ENCODE assay signal across 31 mouse cellular contexts in the genomic region with DNA sequence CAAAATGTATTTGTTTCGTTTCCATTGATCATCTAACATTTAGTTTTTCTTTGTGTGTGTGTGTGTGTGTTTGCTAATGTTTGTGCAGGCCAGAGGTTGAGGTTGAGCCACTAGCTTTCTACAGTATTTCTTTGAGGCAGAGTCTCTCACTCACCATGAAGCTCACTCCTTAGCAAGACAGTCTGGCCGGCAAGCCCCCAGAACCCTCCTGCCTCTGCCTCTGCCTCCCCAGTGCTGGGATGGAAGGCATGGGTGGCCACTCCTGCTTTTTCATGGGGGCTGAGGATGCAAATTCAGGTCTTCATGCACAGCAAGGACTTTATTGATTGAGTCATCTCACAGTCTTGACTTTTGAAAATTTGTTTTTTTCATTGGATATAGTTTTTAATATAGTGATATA.
"Had no signal": no experiment of that assay in that cellular context is flagged by ENCODE, and none has a peak within 500 bp of the region (broad histone marks: within the 10 kb centered on the region; RNA-seq: fewer than 3 reads in every experiment).

No protein-coding gene starts in this region.

- ATAC-seq: liver, embryonic 12.5 days; liver, postnatal 0 days; lung, postnatal 0 days; midbrain, embryonic 13.5 days; midbrain, embryonic 16.5 days had no signal

- H3K4me1 ChIP-seq: liver, embryonic 12.5 days; liver, embryonic 13.5 days; liver, embryonic 15.5 days; midbrain, embryonic 10.5 days; midbrain, embryonic 12.5 days; midbrain, embryonic 13.5 days; neural tube, embryonic 12.5 days had no signal

- H3K36me3 ChIP-seq: limb, embryonic 10.5 days; limb, embryonic 12.5 days; limb, embryonic 13.5 days; limb, embryonic 15.5 days; liver, embryonic 12.5 days; liver, embryonic 13.5 days; liver, embryonic 15.5 days; lung, embryonic 15.5 days; midbrain, embryonic 10.5 days; midbrain, embryonic 12.5 days; midbrain, embryonic 13.5 days; neural tube, embryonic 12.5 days had no signal

- H3K27ac ChIP-seq: left cerebral cortex, adult 2 months; limb, embryonic 10.5 days; limb, embryonic 12.5 days; limb, embryonic 13.5 days; limb, embryonic 15.5 days; liver, embryonic 12.5 days; liver, embryonic 13.5 days; liver, embryonic 14.5 days; liver, embryonic 15.5 days; lung, embryonic 15.5 days; macrophage; midbrain, embryonic 10.5 days; midbrain, embryonic 12.5 days; midbrain, embryonic 13.5 days; neural tube, embryonic 12.5 days had no signal

- H3K9me3 ChIP-seq: limb, embryonic 10.5 days; limb, embryonic 15.5 days; liver, embryonic 12.5 days; liver, embryonic 13.5 days; liver, embryonic 15.5 days; lung, embryonic 15.5 days; midbrain, embryonic 10.5 days; midbrain, embryonic 12.5 days; midbrain, embryonic 13.5 days; neural tube, embryonic 12.5 days had no signal

- H3K4me2 ChIP-seq: limb, embryonic 12.5 days; limb, embryonic 13.5 days; limb, embryonic 15.5 days; liver, embryonic 11.5 days; liver, embryonic 12.5 days; liver, embryonic 13.5 days; liver, embryonic 15.5 days; lung, embryonic 14.5 days; lung, embryonic 15.5 days; midbrain, embryonic 12.5 days; midbrain, embryonic 13.5 days; neural tube, embryonic 12.5 days had no signal

- DNase-seq: left cerebral cortex, postnatal 4 days; liver; liver, embryonic 13.5 days; liver, postnatal 0 days; lung, adult 18-20 months; lung, adult 2 months; lung, embryonic 14.5 days; lung, postnatal 10 days; lung, postnatal 14 days; lung, postnatal 36 days; lung, postnatal 4 days; midbrain, embryonic 14.5 days had no signal

- H3K4me3 ChIP-seq: left cerebral cortex, adult 2 months; limb, embryonic 10.5 days; limb, embryonic 12.5 days; limb, embryonic 13.5 days; limb, embryonic 15.5 days; liver, embryonic 12.5 days; liver, embryonic 13.5 days; liver, embryonic 15.5 days; lung, embryonic 15.5 days; megakaryocyte, embryonic 14.5 days; midbrain, embryonic 10.5 days; midbrain, embryonic 12.5 days; midbrain, embryonic 13.5 days; myocyte; neural tube, embryonic 12.5 days had no signal

- H3K9ac ChIP-seq: limb, embryonic 12.5 days; limb, embryonic 13.5 days; limb, embryonic 15.5 days; liver, embryonic 12.5 days; liver, embryonic 13.5 days; liver, embryonic 14.5 days; liver, embryonic 15.5 days; liver, postnatal 0 days; lung, embryonic 14.5 days; lung, embryonic 15.5 days; midbrain, embryonic 12.5 days; midbrain, embryonic 13.5 days; neural tube, embryonic 12.5 days had no signal

- H3K27me3 ChIP-seq: limb, embryonic 12.5 days; limb, embryonic 13.5 days; limb, embryonic 15.5 days; liver, embryonic 12.5 days; liver, embryonic 13.5 days; liver, embryonic 15.5 days; lung, embryonic 15.5 days; megakaryocyte, embryonic 14.5 days; midbrain, embryonic 12.5 days; midbrain, embryonic 13.5 days; neural tube, embryonic 12.5 days had no signal
